Mouse (Mus musculus): ENCODE measurements at regions not wholly inside any gene's neighbourhood (a gene's known extent, or its start where the extent isn't known, plus 50 kb on each side); places are given as distances from the start of the nearest gene placed in this dataset.
"Not testable (repeated sequence)": the region's sequence is repeated elsewhere in the genome, so short reads cannot be mapped to it uniquely, and the experiment has no call there.

DNA sequence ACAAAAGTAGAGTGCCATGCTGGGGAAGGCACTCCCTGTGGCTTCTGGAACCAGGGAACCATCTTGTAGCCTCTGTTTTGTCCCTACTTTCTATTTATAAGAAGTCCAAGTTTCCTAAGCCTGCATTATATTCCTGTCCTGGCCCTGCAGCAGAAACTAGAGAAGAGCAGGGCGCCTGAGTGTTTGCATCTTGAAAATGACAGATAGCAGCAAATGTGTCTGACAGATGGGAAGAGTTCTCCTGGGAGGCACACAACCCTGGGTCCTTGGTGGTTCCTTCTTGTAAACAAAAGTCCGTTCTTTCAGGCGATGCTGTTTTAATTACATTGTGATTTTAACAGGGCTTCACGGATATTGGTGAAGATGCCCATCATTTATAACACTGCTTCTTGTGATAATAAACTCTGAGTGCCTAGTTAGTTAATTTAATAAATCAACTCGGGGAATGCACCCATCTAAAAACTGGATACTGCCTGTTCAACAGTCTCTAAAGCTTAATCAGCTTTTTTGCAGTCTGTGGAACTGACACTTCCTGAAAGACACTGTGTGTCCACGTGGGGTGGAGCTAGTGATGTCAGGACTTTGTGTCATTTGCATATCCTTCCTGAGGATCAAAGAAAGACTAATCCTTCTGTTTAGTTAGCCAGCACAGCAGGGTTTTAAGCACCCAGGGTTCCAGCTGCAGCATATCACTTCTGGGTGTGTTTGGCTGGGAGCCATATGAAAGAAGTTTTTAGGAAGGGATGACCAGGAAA lies 188.3 kb upstream of the Ccdc54 start:
- DNase-seq (ENCODE audit: low read depth), result no peak

DNA sequence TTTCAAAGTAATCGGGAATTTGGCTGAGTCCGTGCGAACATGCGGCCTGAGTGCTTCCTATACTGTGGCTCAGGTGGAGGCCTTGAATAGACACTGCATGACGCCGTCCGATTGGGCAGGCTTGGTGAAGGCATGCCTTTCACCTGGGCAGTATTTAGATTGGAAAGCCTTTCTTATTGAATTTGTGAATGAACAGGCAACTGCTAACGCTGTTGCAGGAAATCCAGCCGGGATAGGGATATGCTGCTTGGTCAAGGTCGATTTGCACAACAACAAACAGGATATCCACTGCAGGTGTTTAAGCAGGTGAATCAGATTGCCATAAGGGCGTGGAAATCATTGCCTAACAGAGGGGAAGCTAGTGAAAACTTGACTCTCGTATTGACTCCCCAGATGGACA lies 183.7 kb upstream of the Ccdc54 start:
- not testable (repeated sequence) for DNase-seq (ENCODE audit: low read depth)

DNA sequence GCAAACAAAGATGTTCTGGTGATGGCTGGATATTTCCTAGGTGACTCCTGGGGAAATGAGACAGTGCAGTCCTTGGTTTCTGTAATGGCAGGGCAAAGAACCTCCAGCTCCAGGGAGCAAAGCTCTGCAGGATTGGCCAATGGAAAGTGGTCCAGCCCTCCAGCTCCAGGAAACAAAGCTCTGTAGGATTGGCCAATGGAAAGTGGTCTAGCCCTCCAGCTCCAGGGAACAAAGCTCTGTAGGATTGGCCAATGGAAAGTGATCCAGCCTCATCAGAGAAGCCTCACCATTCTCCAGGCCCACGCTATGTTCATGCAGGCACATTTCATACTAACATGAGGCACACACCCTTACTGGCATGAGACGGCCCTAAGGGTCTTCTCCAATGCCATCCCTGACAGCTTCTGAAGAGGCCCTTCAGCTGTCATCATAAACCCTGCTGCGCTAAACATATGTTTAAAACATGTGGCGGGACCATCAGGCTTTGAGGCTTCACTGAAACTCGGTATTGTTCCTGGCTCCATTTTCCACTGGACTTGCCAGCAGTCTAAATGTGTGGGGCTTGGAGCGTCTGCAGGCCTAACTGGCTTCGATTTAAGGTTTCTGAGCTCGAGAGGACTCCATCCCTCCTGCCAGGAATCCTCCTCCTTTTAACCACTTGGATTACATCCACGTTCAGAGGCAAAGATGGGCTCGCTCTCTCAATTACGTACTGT lies 175.3 kb upstream of the Ccdc54 start:
- DNase-seq (ENCODE audit: low read depth), result no peak

DNA sequence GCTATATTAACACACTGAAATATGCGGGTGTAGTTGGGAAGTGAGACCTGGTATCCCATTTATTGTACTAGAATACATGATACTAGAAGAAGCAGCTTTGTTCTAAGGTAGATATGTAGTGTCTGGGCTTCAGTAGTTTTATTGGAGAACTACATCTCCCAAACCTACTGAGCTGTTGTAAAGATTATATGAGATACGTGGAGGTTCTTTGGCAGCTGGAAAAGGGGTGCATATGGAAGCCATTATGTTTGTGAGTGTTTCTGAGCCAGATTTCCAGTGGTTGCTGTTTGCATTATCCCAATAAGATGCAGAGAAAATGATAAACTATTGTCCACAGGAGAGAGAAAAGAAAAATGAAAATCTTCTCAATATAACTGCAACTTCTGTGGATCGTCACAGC lies 171.1 kb upstream of the Ccdc54 start:
- DNase-seq (ENCODE audit: low read depth), result no peak

DNA sequence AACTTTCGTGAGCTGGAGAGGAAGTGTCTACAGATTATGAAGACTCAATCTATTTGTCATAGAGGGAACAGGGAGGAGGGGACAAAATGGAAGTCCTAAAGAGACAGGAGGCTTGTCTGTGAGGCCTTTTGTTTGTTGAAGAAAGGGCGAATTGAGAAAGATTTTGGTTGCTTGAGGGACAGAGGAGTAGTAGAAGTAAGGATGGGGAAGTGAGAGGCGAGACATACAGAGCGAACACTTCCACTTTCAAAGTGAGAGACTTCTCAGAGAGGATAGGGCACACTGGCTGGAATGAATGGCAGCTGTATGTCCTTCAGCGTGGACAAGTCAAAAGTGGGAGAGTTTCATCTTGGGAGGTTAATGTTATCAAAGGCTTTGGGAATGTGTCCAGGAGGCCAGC lies 169.0 kb upstream of the Ccdc54 start:
- DNase-seq (ENCODE audit: low read depth), result no peak

DNA sequence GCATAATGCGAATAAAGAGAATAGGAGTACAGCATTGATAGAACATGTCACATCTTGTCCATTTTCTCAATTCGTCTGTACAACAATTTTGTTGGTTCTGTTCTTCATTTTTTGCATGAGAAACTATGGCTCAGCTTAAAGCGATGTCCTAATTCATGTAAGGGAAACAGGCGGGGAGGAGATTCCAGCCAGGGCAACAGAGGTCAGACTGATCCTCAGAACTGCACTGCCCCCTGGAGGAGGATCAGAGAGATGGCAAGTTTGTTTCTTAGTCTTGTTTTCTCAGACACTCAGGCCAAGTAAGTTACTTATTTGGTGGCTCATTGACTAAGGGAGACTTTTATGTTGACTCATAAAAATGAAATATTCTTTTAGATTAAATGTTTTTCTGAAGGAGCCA lies 165.7 kb upstream of the Ccdc54 start:
- peak; percentile 35 for DNase-seq (ENCODE audit: low read depth)

DNA sequence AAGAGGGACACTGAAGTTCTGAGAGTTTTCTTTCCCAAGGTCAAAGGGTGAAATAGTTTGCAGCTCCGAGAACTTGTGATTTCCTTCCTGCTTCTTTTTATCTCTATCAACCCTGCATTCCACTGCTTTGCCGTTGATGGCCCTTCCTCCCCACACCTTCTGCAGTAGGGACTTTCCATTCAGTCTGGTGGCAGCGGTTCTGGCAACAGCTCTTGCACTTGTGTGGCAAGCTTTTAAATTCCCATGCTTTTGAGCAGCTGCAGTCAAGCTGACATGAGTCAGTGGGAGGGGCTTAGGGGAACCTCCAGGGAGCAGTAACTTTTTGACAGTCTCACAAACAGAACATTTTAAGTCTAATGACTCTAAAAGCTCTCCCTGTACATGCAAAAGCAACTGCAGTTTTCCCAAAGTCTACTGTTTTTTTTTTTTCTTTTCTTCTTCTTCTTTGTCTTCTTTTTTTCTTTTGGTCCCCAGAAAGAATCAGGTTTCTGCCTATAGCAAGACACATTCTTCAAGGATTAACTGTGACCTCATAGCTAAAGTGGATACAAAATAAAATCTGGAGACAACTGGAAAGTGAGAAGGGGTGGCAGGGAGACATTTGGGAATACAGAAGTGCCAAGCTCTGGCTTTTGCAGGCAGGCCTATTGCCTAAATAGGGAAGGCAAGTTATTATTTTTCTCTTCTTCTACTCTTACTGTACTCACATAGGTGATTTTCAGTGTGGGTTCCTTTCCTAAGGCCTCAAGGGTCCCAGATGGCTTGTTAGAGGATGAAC lies 162.8 kb upstream of the Ccdc54 start:
- DNase-seq (ENCODE audit: low read depth), result no peak

DNA sequence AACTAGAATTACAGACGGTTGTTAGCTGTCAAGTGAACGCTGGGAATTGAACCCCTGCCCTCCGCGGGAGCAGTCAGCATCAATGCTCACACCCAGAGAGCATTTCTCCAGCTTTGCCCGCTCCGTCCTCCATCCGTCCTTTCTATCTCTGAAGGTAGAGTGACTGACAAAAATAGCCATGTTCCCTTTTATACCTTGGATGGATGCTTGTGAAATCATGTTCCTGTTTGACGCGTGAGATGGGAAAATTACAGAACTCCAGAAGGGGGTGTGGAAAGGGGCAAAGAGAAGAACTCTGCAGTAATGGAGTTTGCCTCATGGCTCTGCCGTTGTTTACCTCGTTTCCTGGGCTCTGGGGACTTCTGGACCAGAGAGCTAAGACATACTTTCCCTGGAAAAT lies 162.1 kb upstream of the Ccdc54 start:
- DNase-seq (ENCODE audit: low read depth), result no peak

DNA sequence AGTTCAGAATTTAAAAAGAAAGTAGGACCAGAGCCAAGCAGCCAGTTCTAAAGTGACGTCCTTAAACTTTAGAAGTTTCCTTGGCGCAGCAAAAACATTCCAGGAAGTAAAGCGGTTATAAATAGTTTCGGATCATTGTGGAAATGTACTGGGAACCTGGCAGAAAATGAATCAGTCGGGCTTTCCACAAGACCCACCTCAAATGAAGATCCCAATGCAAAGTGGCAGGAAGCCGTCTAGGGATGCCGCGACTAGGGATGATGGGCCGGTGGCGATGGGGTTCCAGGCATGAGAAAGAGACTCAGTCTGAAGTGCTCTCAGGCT lies 161.3 kb upstream of the Ccdc54 start:
- no peak for DNase-seq (ENCODE audit: low read depth)

DNA sequence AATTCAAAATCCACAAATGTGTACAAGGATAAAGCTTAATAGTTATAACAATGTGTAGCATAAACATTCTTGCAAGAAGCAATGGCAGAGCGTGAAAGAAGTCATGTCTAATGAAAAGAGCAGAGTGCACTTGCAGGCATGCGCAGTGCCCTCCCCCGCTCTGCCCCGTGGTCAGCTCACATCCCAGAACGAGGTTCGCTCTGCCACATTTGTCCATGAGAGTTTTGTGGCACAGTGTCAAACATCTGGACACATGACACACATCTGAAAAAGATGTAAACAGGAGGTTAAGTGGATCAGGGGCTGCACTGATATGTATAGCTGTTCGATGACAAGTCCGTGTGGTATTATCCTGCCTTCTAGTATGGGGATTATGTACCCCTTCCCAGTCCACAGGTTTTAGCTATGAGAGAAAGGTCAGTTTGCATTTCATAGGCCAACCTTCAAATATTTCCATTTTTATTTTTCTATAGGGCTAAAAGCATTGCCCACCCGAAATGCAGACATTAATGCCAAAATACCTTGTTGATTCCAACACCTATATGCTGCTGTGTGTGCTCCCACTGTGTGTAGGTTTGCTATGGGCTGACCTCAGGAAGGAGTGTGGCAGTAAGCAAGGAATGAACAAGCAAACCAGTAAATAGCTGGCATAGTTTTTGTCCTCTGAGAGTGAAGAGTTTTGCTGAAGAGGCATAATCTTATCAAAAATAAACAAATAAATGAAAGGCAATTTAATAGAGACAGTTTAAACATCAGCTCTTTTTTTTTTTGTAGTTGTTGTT lies 160.7 kb upstream of the Ccdc54 start:
- DNase-seq (ENCODE audit: low read depth), result no peak

DNA sequence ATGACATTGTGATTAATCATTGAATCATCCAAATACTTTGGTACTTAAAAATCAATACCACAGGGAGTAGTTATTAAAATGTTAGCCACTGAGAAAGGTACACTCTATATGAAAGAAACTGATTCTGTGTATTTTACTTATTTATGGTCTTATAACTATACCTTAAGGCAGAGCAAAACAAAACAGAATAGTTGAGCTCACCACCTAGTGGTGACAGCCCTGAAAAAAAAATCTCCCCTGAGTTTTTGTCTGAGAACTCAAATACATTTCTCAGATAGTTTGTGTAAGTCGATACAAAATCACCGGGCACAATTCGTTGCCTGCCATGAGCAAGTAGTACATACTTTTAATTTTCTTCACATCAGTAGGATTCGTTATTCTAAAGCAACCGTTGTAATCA lies 156.7 kb upstream of the Ccdc54 start:
- no peak for DNase-seq (ENCODE audit: low read depth)

DNA sequence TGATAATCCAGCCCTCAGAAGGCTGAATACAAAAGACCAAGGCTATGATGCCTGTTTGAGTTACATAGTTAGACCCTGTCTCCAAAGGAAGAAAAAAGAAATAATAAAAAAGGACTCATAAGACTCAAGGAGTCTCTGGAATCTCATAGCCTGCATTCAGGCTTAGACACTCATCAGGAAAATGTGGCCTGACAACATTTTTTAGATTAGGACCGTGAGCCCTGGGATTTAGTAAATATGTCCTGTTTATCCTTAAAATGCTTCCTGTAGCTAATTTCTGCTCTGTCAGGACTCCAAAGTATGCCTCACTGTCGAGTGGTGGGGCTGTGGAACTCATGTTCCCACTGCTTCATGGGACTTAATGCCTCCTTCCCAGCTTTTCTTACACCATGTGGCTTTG lies 154.8 kb upstream of the Ccdc54 start:
- DNase-seq (ENCODE audit: low read depth), result no peak

DNA sequence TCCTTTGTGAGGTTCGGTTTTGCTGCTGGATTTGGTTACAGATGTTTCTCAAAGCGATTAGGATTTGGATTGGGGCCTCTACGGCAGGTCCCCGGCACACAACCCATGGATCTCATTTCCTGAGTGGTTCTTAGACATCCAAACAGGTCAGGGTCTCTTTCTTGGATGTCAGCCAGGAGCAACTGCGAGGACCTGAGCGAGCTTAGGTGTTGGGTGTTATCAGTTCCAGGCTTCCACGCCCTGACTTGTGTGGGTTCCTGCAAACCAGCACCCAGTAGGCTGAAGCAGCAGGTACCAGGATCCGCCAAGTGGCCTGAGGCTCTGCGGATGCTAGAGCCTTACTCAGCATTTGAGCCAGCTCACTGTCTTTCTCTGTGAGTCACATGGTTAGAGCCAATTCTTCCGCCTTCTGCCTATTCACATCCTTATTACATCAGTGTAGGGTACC lies 146.5 kb upstream of the Ccdc54 start:
- DNase-seq (ENCODE audit: low read depth), result no peak

DNA sequence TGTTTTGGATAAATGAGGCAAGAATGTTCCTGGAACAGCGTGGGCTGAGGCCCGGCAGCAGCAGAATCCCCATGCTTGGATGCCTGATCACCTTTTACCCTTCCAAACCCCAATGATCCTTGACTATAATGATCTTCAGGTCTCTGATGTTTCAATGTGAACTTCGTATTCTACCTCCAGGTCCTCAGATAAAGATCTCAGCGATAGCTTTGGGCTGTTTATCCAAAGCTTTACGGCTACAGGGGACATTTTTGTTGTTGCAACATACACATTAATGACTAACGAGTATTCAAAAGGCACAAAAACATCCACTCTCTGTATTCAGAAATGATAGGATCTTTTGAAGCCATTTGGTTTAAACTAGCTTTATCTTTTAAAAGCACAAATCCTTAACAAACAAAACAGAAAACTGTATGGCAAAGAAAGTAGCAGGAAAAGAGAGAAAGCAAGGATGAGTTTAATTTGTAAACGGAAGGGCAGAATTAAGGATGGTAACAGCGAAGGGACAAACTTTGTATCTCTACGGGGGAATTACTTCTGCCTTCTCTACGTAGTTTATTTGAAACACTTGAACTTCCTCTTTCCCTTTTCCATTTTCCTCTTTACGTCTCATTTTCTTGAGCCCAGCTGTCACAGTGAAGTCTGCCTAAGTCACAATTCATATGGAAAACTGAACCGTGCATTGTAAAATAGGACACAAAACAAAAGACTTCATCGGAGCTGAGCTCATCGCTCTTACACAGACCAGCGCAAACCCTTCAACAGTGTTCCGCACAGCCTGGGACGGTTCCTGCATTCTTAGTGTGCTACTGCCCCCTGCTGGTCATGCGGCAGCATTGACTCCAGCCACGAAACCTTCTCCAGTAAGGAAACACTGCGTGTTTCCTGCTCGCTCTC lies 145.4 kb upstream of the Ccdc54 start:
- DNase-seq (ENCODE audit: low read depth), result peak; percentile 86

DNA sequence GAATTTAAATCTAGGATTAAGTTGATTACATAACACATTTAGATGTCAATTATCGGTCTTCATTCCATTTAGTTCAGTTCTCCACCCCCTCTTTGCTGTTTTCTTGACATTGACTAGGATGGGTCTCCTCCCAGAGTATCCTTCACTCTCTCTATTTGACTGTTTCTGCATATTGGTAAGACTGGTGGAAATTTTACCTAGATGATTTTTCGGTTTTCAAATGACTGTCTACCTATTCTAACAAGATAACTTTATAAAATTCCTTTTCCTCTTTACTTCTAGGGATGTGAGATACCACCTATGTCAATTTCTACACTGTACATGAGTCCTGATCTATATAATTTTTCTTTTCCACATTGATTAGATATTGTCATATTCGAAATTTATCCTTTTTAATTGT lies 142.4 kb upstream of the Ccdc54 start:
- DNase-seq (ENCODE audit: low read depth), result no peak

DNA sequence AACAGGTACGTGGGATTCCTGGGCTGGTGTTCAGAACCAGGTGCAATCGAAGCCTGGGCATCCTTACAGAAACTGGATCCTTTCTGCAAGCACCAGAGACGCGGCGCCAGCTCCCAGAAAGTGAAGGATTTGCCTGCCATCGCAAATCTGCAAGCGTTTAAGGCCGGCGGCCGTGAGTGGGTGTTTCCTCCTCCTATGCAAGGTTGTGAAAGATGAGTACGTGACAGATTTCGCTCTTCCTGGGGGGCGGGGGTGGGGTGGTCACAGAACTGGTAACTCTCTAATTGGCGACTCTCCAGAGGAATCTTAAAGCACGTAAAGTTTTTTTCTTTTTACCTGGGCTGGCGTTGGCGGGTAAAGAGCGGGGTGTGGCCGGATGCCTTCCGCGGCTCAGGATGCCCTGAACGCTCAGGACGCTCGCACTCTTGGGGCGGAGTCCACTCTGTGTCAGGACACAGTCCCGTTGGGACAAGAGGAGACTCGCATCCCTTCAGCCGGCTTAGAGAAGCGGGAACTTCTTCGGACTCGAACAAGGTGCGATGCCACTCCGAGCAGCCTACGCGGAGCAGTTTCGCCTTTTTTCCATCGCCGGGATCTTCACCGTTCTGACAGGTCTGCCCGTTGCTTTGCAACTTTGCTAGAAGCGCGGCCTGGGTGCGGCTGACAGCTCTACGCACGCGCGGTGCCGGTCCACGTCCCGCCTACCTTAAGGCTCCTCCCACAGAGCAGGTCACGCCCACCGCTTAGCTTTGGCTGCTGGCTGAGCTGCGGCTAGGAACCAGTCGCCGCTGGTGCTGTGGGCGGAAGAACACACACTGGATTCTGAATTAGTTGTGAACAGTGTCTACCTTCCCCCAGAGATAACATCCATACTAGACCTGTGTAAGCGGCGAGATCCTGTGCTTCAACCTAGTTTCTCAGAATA lies 141.4 kb upstream of the Ccdc54 start:
- peak; percentile 76 for DNase-seq (ENCODE audit: low read depth)

DNA sequence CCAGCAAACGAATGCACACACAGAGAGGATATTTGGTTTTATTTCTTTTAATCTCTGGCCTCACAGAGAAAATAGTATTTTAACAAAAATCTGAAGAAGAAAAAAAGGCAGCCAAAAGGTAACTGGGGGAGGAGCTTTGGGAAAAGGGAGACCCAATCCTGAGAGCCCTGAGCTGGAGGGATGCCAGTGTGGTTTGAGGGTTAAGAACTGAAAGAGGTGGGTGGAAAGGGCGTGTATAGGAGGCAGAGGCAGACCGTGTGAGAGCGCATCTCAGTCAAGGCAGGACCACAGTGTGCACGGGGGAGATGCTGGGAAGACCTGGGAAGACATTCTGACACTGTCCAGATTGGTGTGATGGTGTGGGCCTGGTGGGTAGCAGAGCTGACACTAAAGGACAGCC lies 138.4 kb upstream of the Ccdc54 start:
- DNase-seq (ENCODE audit: low read depth), result no peak

DNA sequence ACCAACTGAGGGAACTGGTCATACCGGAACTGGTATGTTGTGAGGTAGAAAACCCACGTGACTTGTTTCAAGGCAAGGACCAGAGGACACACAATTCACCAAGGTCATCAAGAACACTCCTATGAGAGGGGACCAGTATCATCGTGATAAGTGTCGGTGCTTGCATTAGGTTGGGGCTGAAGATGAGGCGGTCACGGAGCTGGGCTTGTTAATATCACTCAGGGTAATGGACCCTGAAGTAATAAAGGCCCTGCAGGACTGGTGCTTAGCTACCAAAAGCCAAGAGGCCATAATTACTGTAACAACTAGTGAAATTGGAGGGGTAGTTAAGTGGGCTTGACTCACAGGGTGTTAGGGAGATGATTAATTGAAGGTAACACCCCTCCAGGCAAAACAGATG lies 132.2 kb upstream of the Ccdc54 start:
- no peak for DNase-seq (ENCODE audit: low read depth)

DNA sequence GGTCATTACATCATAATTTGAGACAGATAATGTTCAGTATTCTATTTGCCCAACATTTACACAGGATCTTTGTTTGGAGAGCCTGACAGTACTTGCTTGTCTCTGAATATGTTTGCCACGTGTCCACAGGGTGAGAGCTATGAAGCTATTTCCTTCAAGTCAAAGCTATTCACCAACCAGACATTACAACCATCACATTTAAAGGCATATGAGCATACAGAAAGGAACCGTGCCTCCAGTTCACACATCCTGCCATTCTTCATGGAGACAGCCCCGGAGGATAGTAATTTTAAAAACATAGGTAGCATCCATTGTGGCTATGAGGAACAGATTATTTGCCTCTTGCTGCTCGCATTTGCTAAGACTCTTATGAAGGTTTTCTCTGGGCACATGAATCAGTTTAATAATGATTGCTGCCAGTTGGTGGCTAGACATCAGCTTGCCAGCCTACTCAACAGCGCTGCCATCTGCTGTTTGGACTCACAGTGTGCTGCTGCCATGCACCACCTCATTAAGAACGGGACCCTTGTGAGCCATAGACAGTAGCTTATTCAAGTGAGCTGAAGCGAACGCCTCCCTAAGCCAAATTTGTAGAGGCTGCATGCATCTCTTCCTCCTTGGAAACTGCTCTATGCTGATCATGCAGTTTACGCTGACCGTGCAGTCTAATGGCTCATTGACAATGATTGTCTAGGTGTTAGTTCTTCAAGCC lies 126.5 kb upstream of the Ccdc54 start:
- DNase-seq (ENCODE audit: low read depth), result no peak

DNA sequence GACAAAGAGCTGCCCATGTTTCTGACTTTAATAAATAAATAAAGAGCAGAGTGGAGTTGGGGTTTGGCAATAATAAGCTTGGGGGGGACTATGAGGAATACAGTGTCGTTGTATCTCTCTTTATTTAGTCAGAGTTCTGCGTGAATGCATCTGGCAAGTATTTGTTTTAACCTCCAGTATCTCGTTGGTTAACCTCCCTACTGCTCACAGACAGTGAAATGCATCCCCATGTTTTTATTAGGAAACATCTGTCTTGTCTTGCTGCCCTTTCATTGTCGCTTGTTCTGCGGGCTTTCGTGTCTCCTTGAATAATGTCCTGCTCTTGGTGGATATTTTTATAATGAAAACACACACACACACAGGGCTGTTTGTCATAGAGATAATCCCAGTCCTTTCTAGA lies 118.8 kb upstream of the Ccdc54 start:
- no peak for DNase-seq (ENCODE audit: low read depth)
